Mouse (Mus musculus): ENCODE results near the gene Htr6. TPM values are rescaled to one million over a fixed set of nuclear protein-coding genes. Genes with fewer than 3 reads are reported as not detected.
A peak's percentile ranks its signal among the peaks of the same experiment; 100 is the strongest.

The Htr6 gene
- polyA plus RNA-seq, 1 experiment from 2014 or later = not detected

DNA sequence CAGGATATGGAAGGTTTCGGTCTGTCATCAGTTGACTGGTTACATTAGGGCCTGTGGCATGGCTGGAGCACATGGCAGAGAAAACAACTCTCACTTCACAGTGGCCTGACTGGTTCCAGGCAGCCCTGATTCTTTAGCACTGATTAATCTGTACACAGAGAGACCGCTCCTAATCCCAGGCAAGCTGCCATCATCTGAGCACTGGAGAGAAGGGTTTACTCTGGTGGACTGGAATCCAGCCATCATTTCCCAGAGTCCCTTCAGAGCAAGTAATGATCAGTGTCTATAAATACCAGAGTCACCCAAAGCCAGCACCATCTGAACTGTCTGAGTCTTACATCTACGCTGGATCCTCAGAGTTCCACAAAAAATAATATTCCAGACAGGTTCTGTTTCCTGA lies 39.6 kb downstream of the Htr6 start:
- WGBS = 81% methylated on average over 3 of the region's 3 CpGs
- Histone ChIP-seq H3K4me2 (no peak overlapping the region), H3K9me3 (ENCODE audit: low read depth, low read length) (no peaks in the 10 kb centered on the region), H3K4me3 (ENCODE audit: low read depth, low read length) (no peak overlapping the region), H3K27me3 (ENCODE audit: insufficient read depth, low read length) (no peaks in the 10 kb centered on the region), H3K36me3 (ENCODE audit: insufficient read depth) (no peaks in the 10 kb centered on the region), H3K27ac (ENCODE audit: low read depth) (no peak overlapping the region), H3K9ac (no peak overlapping the region), H3K4me1 (ENCODE audit: insufficient read depth) (peaks cover 10% of the 10 kb centered on the region)
- DNase-seq (peak; percentile 34), ATAC-seq (ENCODE audit: insufficient read depth) (no peak)
- TF ChIP-seq CTCF (IDR thresholded peaks at IDR 0.05; ENCODE audit: low read depth) = no peak

DNA sequence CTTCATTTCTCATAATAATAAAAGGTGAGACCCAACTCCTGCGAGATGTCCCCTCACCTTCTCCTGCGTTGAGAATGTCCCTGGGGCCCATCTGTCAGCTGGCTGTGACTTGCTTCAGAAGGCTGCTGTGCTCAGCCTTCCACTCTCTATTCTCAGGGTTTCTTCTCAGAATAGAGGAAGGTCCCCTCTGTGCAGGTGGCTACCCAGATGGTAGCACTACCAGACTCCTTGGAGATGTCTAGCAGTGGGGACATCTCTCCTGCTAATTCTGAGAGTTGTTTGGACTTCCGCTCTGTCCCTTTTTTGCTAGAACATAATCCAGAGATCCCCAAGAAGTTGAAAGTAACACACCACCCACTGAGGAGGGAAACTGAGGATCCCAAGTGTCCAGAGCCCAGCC lies 40.4 kb downstream of the Htr6 start:
- Histone ChIP-seq H3K4me1 (ENCODE audit: insufficient read depth) (peaks cover 10% of the 10 kb centered on the region), H3K27ac (ENCODE audit: low read depth) (no peak overlapping the region), H3K9ac (no peak overlapping the region), H3K4me3 (ENCODE audit: low read depth, low read length) (no peak overlapping the region), H3K27me3 (ENCODE audit: insufficient read depth, low read length) (no peaks in the 10 kb centered on the region), H3K36me3 (ENCODE audit: insufficient read depth) (no peaks in the 10 kb centered on the region), H3K4me2 (no peak overlapping the region), H3K9me3 (ENCODE audit: low read depth, low read length) (no peaks in the 10 kb centered on the region)
- WGBS = 89% methylated on average over 3 of the region's 3 CpGs
- DNase-seq (no peak), ATAC-seq (ENCODE audit: insufficient read depth) (no peak)
- no peak for TF ChIP-seq CTCF (IDR thresholded peaks at IDR 0.05; ENCODE audit: low read depth)

DNA sequence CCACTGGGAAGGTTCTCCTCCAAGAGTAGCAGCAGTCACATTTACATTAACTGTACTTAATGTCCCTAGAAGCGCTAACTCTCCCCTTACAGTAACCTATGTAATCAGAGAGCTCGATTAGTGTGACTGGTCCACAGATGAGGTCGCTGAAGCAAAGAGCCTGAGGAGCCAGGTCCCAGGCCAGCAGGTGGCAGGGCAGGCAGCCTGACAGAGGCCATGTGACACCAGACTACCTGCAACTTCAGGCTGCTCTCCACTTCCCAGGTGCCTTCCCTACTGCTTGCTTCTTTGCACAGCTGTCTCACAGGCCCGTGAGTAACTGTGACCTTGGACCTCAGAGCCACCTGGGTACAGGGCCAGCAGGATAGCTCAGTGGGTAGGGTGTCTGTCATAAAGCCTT lies 40.8 kb downstream of the Htr6 start:
- 35% methylated on average over 4 of the region's 4 CpGs for WGBS
- no peaks in the 10 kb centered on the region for H3K36me3 ChIP-seq (ENCODE audit: insufficient read depth)
- no peak overlapping the region for H3K4me3 ChIP-seq (ENCODE audit: low read depth, low read length)
- ATAC-seq (ENCODE audit: insufficient read depth) = no peak
- no peaks in the 10 kb centered on the region for H3K9me3 ChIP-seq (ENCODE audit: low read depth, low read length)
- H3K9ac ChIP-seq = no peak overlapping the region
- peak; percentile 31 for TF ChIP-seq CTCF (IDR thresholded peaks at IDR 0.05; ENCODE audit: low read depth)
- DNase-seq = no peak
- no peak overlapping the region for H3K4me2 ChIP-seq
- H3K4me1 ChIP-seq (ENCODE audit: insufficient read depth) = peaks cover 10% of the 10 kb centered on the region
- no peaks in the 10 kb centered on the region for H3K27me3 ChIP-seq (ENCODE audit: insufficient read depth, low read length)
- H3K27ac ChIP-seq (ENCODE audit: low read depth) = no peak overlapping the region

DNA sequence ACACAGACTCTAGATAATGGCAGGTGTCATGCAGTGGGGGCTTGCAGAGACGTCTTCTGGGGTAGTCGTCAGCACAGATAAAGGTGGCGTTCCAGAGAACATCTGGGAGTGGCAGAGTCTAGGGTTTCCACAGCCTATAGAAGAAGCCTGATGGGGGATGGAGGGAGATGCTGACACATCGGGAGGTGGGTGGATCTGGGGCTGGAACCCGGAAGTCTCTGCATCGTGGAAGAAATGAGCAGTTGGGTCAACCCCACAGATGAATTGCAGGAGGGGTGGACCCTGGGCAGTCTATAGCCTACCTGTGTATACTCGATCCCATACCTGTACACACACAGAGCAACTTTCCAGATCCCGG lies 41.4 kb downstream of the Htr6 start:
- Histone ChIP-seq H3K9ac (no peak overlapping the region), H3K27ac (ENCODE audit: low read depth) (no peak overlapping the region), H3K4me3 (ENCODE audit: low read depth, low read length) (no peak overlapping the region), H3K36me3 (ENCODE audit: insufficient read depth) (no peaks in the 10 kb centered on the region), H3K27me3 (ENCODE audit: insufficient read depth, low read length) (no peaks in the 10 kb centered on the region), H3K4me2 (no peak overlapping the region), H3K4me1 (ENCODE audit: insufficient read depth) (peaks cover 10% of the 10 kb centered on the region), H3K9me3 (ENCODE audit: low read depth, low read length) (no peaks in the 10 kb centered on the region)
- 69% methylated on average over 8 of the region's 8 CpGs for WGBS
- no peak for ATAC-seq (ENCODE audit: insufficient read depth)
- no peak for DNase-seq
- no peak for TF ChIP-seq CTCF (IDR thresholded peaks at IDR 0.05; ENCODE audit: low read depth)

GRCm38 (mm10) chr4:139033263-139034009 lies 41.9 kb downstream of the Htr6 start:
- ATAC-seq (ENCODE audit: insufficient read depth) (no peak), DNase-seq (no peak)
- H3K9me3 ChIP-seq (ENCODE audit: low read depth, low read length) = no peaks in the 10 kb centered on the region
- H3K36me3 ChIP-seq (ENCODE audit: insufficient read depth) = no peaks in the 10 kb centered on the region
- 81% methylated on average over 11 of the region's 11 CpGs for WGBS
- H3K4me3 ChIP-seq (ENCODE audit: low read depth, low read length) = no peak overlapping the region
- H3K27ac ChIP-seq (ENCODE audit: low read depth) = no peak overlapping the region
- no peaks in the 10 kb centered on the region for H3K27me3 ChIP-seq (ENCODE audit: insufficient read depth, low read length)
- no peak overlapping the region for H3K4me2 ChIP-seq
- H3K9ac ChIP-seq = no peak overlapping the region
- peaks cover 10% of the 10 kb centered on the region for H3K4me1 ChIP-seq (ENCODE audit: insufficient read depth)
- TF ChIP-seq CTCF (IDR thresholded peaks at IDR 0.05; ENCODE audit: low read depth) = no peak

GRCm38 (mm10) chr4:139032521-139032920 lies 42.8 kb downstream of the Htr6 start:
- Histone ChIP-seq H3K9me3 (ENCODE audit: low read depth, low read length) (no peaks in the 10 kb centered on the region), H3K4me1 (ENCODE audit: insufficient read depth) (peaks cover under 1% of the 10 kb centered on the region; the same call in 1 of the 2 replicates), H3K27me3 (ENCODE audit: insufficient read depth, low read length) (no peaks in the 10 kb centered on the region), H3K36me3 (ENCODE audit: insufficient read depth) (no peaks in the 10 kb centered on the region), H3K4me3 (ENCODE audit: low read depth, low read length) (no peak overlapping the region), H3K27ac (ENCODE audit: low read depth) (no peak overlapping the region), H3K9ac (no peak overlapping the region), H3K4me2 (no peak overlapping the region)
- DNase-seq (no peak), ATAC-seq (ENCODE audit: insufficient read depth) (no peak)
- WGBS = 75% methylated on average over 12 of the region's 12 CpGs
- TF ChIP-seq CTCF (IDR thresholded peaks at IDR 0.05; ENCODE audit: low read depth) = no peak

DNA sequence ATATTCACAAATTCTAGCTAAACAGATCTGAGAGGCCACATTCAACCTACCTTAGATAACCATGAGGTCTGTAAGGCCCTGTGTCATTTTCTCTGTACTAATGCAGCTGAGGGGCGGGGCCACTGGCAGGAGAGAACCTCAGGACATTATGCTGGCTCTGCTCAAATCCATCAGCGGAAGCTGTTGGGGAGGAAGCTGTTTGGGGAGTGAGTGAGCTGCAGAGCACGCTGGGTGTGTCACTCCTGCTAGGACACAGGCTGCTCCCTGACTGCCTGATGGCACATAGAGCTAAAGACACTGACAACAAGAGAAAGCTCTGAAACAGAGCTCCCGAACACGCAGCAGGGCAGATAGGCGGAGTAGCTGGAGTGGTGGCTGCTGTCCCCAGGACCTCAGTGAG lies 44.7 kb downstream of the Htr6 start:
- H3K27ac ChIP-seq (ENCODE audit: low read depth) = no peak overlapping the region
- no peak overlapping the region for H3K9ac ChIP-seq
- H3K27me3 ChIP-seq (ENCODE audit: insufficient read depth, low read length) = no peaks in the 10 kb centered on the region
- H3K36me3 ChIP-seq (ENCODE audit: insufficient read depth) = no peaks in the 10 kb centered on the region
- DNase-seq = no peak
- no peak overlapping the region for H3K4me3 ChIP-seq (ENCODE audit: low read depth, low read length)
- H3K4me1 ChIP-seq (ENCODE audit: insufficient read depth) = no peaks in the 10 kb centered on the region
- no peak overlapping the region for H3K4me2 ChIP-seq
- no peak for ATAC-seq (ENCODE audit: insufficient read depth)
- 53% methylated on average over 6 of the region's 6 CpGs for WGBS
- H3K9me3 ChIP-seq (ENCODE audit: low read depth, low read length) = no peaks in the 10 kb centered on the region
- no peak for TF ChIP-seq CTCF (IDR thresholded peaks at IDR 0.05; ENCODE audit: low read depth)

Measured in lung, embryonic 14.5 days (tissue).